Mouse (Mus musculus) small intestine, adult 2 months (tissue): ENCODE measurements around the gene Gm20388. TPM values are rescaled to one million over a fixed set of nuclear protein-coding genes. Genes with fewer than 3 reads are reported as not detected.
A peak's percentile ranks its signal among the peaks of the same experiment; 100 is the strongest.

Source experiments
- H3K27ac ChIP-seq: fragments of 200-500 bp; 2 replicates; pipeline ENCODE4 v1.5.1; 2012; ENCODE audit warnings: low read depth, low read length, control low read depth, inconsistent platforms; ENCODE audit not compliant: insufficient read depth
- H3K27me3 ChIP-seq: fragments of 200-500 bp; 2 replicates; pipeline ENCODE4 v1.6.1; 2012; ENCODE audit warnings: mild to moderate bottlenecking, moderate library complexity, low read length, inconsistent platforms; ENCODE audit not compliant: control insufficient read depth, insufficient read depth
- H3K36me3 ChIP-seq: fragments of 200-500 bp; 2 replicates; pipeline ENCODE4 v1.6.1; 2012; ENCODE audit warnings: mild to moderate bottlenecking, low read length, control low read depth, inconsistent platforms; ENCODE audit not compliant: control insufficient read depth, insufficient read depth
- H3K4me1 ChIP-seq: fragments of 200-500 bp; 2 replicates; pipeline ENCODE4 v1.6.1; 2012; ENCODE audit warnings: low read length, inconsistent platforms, mixed read lengths; ENCODE audit not compliant: control insufficient read depth, insufficient read depth, insufficient read length
- H3K4me3 ChIP-seq: fragments of 200-500 bp; 2 replicates; pipeline ENCODE4 v1.5.1; 2012; ENCODE audit warnings: low read depth, mild to moderate bottlenecking, control low read depth, inconsistent platforms, low read length, moderate library complexity
- CTCF ChIP-seq: fragments of 200-500 bp; IDR thresholded peaks from 2 replicates; pipeline ENCODE4 v1.5.1; 2012; ENCODE audit warnings: low read depth, mild to moderate bottlenecking, control low read depth, inconsistent platforms, low read length, moderate library complexity, mixed read lengths; ENCODE audit not compliant: insufficient replicate concordance, insufficient read length; ENCODE audit errors: extremely low read depth
- POLR2A ChIP-seq: fragments of 200-500 bp; IDR thresholded peaks from 2 replicates; pipeline ENCODE4 v1.6.1; 2012; ENCODE audit warnings: low read depth, mild to moderate bottlenecking, control low read depth, inconsistent platforms, low read length, moderate library complexity
- WGBS: fragments of 180-500 bp; shearing (Covaris S2); methylation state at CpG from one replicate; pipeline ENCODE4 v1.1.7; 2018; 5-methylcytosine and 5-hydroxymethylcytosine counted together
- polyA plus RNA-seq: library from polyadenylated mRNA; depleted of rRNA; stranded (reverse); fragments of >200 nt; gene quantifications from 2 replicates; pipeline ENCODE4 v1.2.3, GENCODE M21; 2012

Gene Gm20388
- polyA plus RNA-seq, 1 experiment, result 37.3 TPM

DNA sequence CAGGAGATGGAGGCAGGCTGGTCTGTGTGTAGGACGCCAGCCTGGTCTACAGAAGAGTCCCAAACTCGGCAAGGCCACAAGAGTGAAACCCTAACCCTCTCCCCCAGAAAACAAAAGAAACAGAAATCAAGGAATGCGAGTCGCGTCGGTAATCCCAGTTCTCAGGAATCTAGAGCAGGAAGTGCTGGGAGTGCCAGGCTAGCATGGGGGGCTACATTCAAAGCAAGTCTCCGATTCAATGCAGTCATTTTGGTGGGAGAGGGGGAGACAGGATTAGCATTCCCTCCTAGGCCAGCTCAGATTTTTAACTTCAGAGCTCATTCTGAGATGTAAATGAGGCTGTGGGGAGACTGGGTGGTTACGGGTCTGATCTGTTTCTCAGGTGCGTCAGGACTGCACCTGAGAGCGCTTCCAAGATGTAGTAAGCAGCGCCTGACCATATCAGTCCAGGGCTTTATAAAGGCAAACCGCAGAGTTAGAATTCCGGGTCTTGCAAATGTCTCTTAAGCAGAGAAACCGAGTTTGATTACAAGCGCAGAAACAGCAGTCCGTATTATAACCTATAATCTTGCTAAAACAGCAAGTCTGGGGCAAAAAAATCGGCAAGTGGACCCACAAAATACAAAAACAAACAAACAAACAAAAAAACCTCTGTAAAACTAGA, 756.3 kb downstream of the Gm20388 start:
- no peak for TF ChIP-seq CTCF
- TF ChIP-seq POLR2A, result no peak
- Histone ChIP-seq H3K4me3 (peak overlapping the region; percentile 91), H3K27ac (no peak overlapping the region), H3K36me3 (peaks cover 22% of the 10 kb centered on the region), H3K4me1 (peaks cover 10% of the 10 kb centered on the region), H3K27me3 (no peaks in the 10 kb centered on the region)
- WGBS, result 5% methylated on average over 17 of the region's 17 CpGs

DNA sequence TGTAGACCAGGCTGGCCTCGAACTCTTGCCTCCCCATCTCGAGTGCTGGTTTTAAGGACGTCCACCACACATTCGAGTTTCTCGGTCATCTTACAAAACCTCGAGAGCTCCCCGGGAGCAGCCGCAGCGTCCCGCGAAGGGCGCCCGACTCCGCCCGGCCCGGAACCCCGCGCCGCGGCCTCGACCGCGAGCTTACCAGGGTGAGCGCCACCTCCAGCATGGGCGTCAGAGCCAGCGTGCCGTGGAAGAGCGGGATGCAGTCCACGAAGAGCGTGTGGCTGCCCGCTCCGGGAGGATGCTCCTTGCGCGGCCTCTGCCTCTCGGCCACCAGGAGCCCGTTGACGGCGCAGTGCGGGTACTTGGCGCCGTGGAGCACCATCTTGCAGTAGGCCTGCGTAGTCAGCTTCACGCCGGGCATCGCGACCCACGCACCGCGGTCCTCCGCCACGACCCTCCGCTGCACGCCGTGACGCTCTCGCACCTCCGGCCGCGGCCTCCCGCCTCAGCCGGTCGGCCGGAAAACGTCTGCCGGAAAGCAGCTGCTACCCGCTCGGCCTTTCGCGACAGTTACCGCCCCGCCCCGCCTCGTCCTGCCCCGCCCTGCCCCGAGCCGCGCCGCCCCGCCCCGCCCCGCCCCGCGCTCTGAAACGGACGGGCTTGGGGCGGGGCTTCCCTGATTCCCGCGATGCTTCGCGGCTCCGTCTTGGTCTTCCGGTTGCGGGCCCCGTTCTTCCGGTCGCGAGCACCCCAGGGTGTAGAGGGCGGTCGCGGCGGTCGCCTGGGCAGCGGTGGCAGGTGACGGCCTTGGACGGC, 757.1 kb downstream of the Gm20388 start, which contains the start of the genes Gm27021 and Cox4i1:
Gm27021 (minus strand) TSS at position 519 of the 813 bp plus-strand sequence.
Cox4i1 (plus strand) TSS at position 662 of the 813 bp plus-strand sequence.
- Histone ChIP-seq H3K4me1 (peaks cover 10% of the 10 kb centered on the region), H3K27me3 (no peaks in the 10 kb centered on the region), H3K27ac (peak within 1 kb of the TSS; percentile 90), H3K4me3 (peak within 1 kb of the TSS; percentile 99), H3K36me3 (peaks cover 30% of the 10 kb centered on the region)
- TF ChIP-seq POLR2A, result peak; percentile 89
- peak; percentile 13; the same call in 1 of the 2 replicates for TF ChIP-seq CTCF
- WGBS, result under 1% methylated on average over 105 of the region's 105 CpGs

DNA sequence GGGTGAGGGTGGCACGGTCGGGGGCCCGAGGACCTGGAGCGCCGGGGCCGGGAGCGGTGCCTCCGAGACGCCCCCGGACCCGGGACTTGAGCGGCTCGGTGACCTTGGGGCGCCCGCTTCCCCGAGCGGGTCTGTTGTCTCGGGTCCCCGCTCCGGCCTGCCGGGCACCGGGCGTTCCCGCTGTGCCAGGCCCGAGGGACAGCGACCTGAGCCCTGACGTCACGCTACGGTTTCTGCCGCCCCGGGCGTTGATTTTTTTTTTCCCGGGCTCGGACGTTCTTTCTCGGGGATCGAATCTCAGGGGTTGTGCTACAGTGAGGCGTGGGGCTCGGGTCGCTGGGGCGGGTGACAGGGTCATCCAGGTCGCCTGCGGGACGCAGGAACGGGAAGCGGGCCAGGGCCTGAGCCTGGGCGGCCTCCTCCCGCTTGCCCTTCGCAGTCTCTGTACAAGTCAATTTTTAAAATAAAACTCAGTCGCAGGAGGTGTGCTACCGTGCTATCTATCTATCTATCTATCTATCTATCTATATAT, 757.8 kb downstream of the Gm20388 start, which contains the start of gene Emc8:
Emc8 (minus strand) TSS at position 200 of the 532 bp plus-strand sequence.
- Histone ChIP-seq H3K36me3 (peaks cover 37% of the 10 kb centered on the region), H3K4me3 (peak within 1 kb of the TSS; percentile 99), H3K4me1 (peaks cover 10% of the 10 kb centered on the region), H3K27ac (peak within 1 kb of the TSS; percentile 90), H3K27me3 (no peaks in the 10 kb centered on the region)
- WGBS, result under 1% methylated on average over 50 of the region's 51 CpGs
- TF ChIP-seq POLR2A (no peak), CTCF (no peak)

DNA sequence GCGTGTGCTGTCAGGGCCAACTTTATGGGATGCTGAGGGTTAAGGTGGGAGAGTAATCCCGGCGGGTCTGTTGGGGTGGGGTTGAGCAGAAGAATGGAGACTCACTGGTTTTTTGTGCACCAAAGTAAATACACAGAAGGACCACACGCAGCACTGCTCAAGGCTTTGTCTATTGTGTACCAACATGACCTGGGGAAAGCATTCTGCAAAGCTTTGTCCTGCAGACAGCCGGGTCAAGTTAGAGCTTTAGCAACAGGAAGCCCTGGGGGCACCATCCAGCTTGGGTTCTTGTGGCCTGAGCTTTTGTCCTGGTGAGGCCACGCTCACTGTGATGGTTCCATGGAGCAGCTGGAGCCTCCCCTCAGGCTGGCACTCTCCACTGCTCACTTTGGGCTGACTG, 761.1 kb downstream of the Gm20388 start:
- Histone ChIP-seq H3K4me1 (peaks cover 5% of the 10 kb centered on the region; the same call in 1 of the 2 replicates), H3K4me3 (no peak overlapping the region), H3K36me3 (peaks cover 46% of the 10 kb centered on the region), H3K27ac (no peak overlapping the region), H3K27me3 (no peaks in the 10 kb centered on the region)
- 61% methylated on average over 6 of the region's 6 CpGs for WGBS
- TF ChIP-seq CTCF (no peak), POLR2A (no peak)

DNA sequence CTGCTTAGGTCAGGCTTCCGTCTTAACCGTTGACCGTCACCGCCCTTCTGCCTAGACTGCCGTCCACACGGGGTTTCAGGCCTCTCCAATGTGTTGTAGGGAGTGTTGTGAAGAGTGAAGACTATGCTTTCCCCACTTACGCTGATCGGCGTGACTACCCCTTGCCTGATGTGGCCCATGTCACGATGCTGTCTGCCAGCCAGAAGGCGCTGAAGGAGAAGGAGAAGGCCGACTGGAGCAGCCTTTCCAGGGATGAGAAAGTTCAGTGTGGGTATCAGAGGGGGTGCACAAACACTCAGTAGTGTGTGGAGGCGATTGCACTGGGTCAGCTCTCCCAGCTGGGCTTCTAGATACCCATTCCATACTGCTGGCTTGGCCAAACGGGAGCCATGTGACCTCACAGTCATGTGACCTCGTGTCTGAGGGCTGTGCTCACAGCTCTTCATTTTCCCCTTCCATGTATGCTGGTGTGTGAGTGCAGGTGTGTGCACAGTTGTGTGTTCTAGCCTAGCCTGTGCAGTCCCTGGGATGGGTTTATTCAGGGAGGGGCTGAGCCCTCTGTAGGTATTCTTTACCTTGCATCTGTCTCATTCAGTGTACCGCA, 762.1 kb downstream of the Gm20388 start:
- no peak for TF ChIP-seq CTCF
- 83% methylated on average over 16 of the region's 16 CpGs for WGBS
- peaks cover 46% of the 10 kb centered on the region for H3K36me3 ChIP-seq
- H3K4me3 ChIP-seq, result no peak overlapping the region
- no peak overlapping the region for H3K27ac ChIP-seq
- H3K27me3 ChIP-seq, result no peaks in the 10 kb centered on the region
- H3K4me1 ChIP-seq, result peaks cover 2% of the 10 kb centered on the region; the same call in 1 of the 2 replicates

DNA sequence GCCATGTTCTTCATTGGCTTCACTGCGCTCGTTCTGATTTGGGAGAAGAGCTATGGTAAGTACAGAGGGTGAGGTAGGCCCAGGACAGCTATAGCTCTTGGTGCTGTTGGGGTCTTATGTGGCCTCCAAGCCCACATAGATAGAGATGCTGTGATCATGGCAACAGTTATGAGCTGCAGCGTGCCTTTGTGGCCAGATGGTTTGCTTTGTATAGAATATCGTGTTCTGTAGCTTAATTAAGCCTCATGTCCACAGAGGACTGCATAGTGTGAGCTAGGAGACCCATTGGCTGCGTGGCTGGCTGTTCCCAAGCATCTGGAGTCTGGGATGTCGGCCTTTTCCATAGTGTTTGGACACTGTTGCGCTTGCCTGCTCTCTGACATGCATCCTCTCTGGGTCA, 762.7 kb downstream of the Gm20388 start:
- Histone ChIP-seq H3K27ac (no peak overlapping the region), H3K27me3 (no peaks in the 10 kb centered on the region), H3K4me1 (peaks cover 2% of the 10 kb centered on the region; the same call in 1 of the 2 replicates), H3K36me3 (peaks cover 46% of the 10 kb centered on the region), H3K4me3 (no peak overlapping the region)
- no peak for TF ChIP-seq CTCF
- no peak for TF ChIP-seq POLR2A
- 94% methylated on average over 7 of the region's 7 CpGs for WGBS
